ENCODE assay signal across 8 mouse cellular contexts in genomic region chr3:69317251-69318125, GRCm38 (mm10). TPM values are rescaled to one million over a fixed set of nuclear protein-coding genes. Genes with fewer than 3 reads are reported as not detected.
DNase-seq lines count a peak whose midpoint lies in the region; ATAC-seq and TF ChIP-seq lines count a peak whose summit lies in the region.

No protein-coding gene starts in this region.

- no peak for TF ChIP-seq EP300 in liver, embryonic 14.5 days (IDR thresholded peaks at IDR 0.05; ENCODE audit: low read depth)

- H3K9ac ChIP-seq in forebrain, embryonic 13.5 days, result peak overlapping the region; percentile 91
- peak overlapping the region; percentile 93 for H3K9ac ChIP-seq in hindbrain, embryonic 16.5 days (ENCODE audit: low read depth, low read length)
- H3K9ac ChIP-seq in liver, embryonic 14.5 days (replicated peaks), result peak overlapping the region; percentile 96

- H3K36me3 ChIP-seq in forebrain, embryonic 13.5 days (ENCODE audit: poor library complexity, severe bottlenecking), result no peaks in the 10 kb centered on the region
- H3K36me3 ChIP-seq in hindbrain, embryonic 16.5 days (ENCODE audit: control insufficient read depth, insufficient read depth, low read length), result no peaks in the 10 kb centered on the region
- H3K36me3 ChIP-seq in liver, embryonic 14.5 days (replicated peaks; ENCODE audit: control insufficient read depth, insufficient read depth, low read depth), result no peaks in the 10 kb centered on the region

- H3K4me2 ChIP-seq in forebrain, embryonic 13.5 days, result peak overlapping the region; percentile 93
- peak overlapping the region; percentile 99 for H3K4me2 ChIP-seq in hindbrain, embryonic 16.5 days (ENCODE audit: low read length)
- peak overlapping the region; percentile 88 for H3K4me2 ChIP-seq in liver, embryonic 14.5 days (ENCODE audit: low read depth)

- TF ChIP-seq CTCF in bone marrow, adult 2 months (IDR thresholded peaks at IDR 0.05; ENCODE audit: control insufficient read depth, insufficient read depth, low read length), result no peak
- TF ChIP-seq CTCF in liver, embryonic 14.5 days (IDR thresholded peaks at IDR 0.05; ENCODE audit: low read depth), result no peak

- intact Hi-C loops in left cerebral cortex, postnatal 4 days (cut with DNase I), result loop anchor here (5.0 kb wide), 1 partner anchor 165 kb away; no protein-coding TSS in a partner anchor

- H3K27me3 ChIP-seq in forebrain, embryonic 13.5 days, result no peaks in the 10 kb centered on the region
- no peaks in the 10 kb centered on the region for H3K27me3 ChIP-seq in hindbrain, embryonic 16.5 days (replicated peaks; ENCODE audit: control insufficient read depth, insufficient read depth, low read length)
- no peaks in the 10 kb centered on the region for H3K27me3 ChIP-seq in liver, embryonic 14.5 days (ENCODE audit: control insufficient read depth, insufficient read depth, low read length)

- H3K27ac ChIP-seq in bone marrow, adult 2 months (ENCODE audit: control insufficient read depth, insufficient read depth, low read depth, low read length, poor library complexity), result peak overlapping the region; percentile 49
- H3K27ac ChIP-seq in forebrain, embryonic 13.5 days, result peak overlapping the region; percentile 85
- peak overlapping the region; percentile 91 for H3K27ac ChIP-seq in hindbrain, embryonic 16.5 days (ENCODE audit: low read depth, low read length)
- H3K27ac ChIP-seq in liver, embryonic 14.5 days, result peak overlapping the region; percentile 87

- WGBS in bone marrow, adult 2 months, result 1% methylated on average over 73 of the region's 73 CpGs
- WGBS in forebrain, embryonic 13.5 days, result under 1% methylated on average over 73 of the region's 73 CpGs
- WGBS in hindbrain, embryonic 16.5 days, result under 1% methylated on average over 73 of the region's 73 CpGs
- under 1% methylated on average over 73 of the region's 73 CpGs for WGBS in liver, embryonic 14.5 days (ENCODE audit: insufficient replicate concordance)

- peaks cover 3% of the 10 kb centered on the region; the same call in 1 of the 2 replicates for H3K4me1 ChIP-seq in bone marrow, adult 2 months (ENCODE audit: control insufficient read depth, insufficient read depth, low read length)
- H3K4me1 ChIP-seq in forebrain, embryonic 13.5 days, result peaks cover 33% of the 10 kb centered on the region
- H3K4me1 ChIP-seq in hindbrain, embryonic 16.5 days (ENCODE audit: control insufficient read depth, insufficient read depth, low read depth, low read length), result peaks cover 24% of the 10 kb centered on the region
- H3K4me1 ChIP-seq in liver, embryonic 14.5 days (replicated peaks; ENCODE audit: control insufficient read depth in 2 of 2, insufficient read depth in 2 of 2, low read length in 1 of 2), result peaks cover 12 to 20% of the 10 kb centered on the region in 2 experiments

- no peak; the same call in 1 of the 2 replicates for TF ChIP-seq POLR2A in bone marrow, adult 2 months (IDR thresholded peaks at IDR 0.05; ENCODE audit: borderline replicate concordance, control insufficient read depth, low read depth, low read length)

- H3K4me3 ChIP-seq in bone marrow, adult 2 months (replicated peaks; ENCODE audit: control insufficient read depth, low read depth, low read length), result peak overlapping the region; percentile 86
- peak overlapping the region; percentile 65 for H3K4me3 ChIP-seq in forebrain, embryonic 13.5 days
- peak overlapping the region; percentile 66 for H3K4me3 ChIP-seq in hindbrain, embryonic 16.5 days (ENCODE audit: low read length)
- peak overlapping the region; percentile 85 to 96 for H3K4me3 ChIP-seq in liver, embryonic 14.5 days (ENCODE audit: insufficient read depth in 1 of 2, low read depth in 2 of 2, low read length in 2 of 2)

- peak; percentile 51 for DNase-seq in left cerebral cortex, postnatal 4 days
- no peak for DNase-seq in left cerebral cortex, adult 11 months (ENCODE audit: low spot score)
- peak; percentile 24 to 47 (median 37) for DNase-seq in liver, embryonic 14.5 days (ENCODE audit: low read depth in 3 of 3, low spot score in 3 of 3)
- peak; percentile 16 for DNase-seq in retina, adult 2 months (ENCODE audit: low read depth, low spot score)
- DNase-seq in urinary bladder, postnatal 25 days (ENCODE audit: low spot score), result no peak

- peak; percentile 58 for ATAC-seq in forebrain, embryonic 13.5 days
- peak; percentile 38; the same call in 1 of the 2 replicates for ATAC-seq in hindbrain, embryonic 16.5 days
- peak; percentile 11 for ATAC-seq in liver, embryonic 14.5 days (ENCODE audit: insufficient read depth)

- no peaks in the 10 kb centered on the region for H3K9me3 ChIP-seq in forebrain, embryonic 13.5 days (replicated peaks)
- no peaks in the 10 kb centered on the region for H3K9me3 ChIP-seq in hindbrain, embryonic 16.5 days (ENCODE audit: control insufficient read depth, low read length)
- H3K9me3 ChIP-seq in liver, embryonic 14.5 days (ENCODE audit: control insufficient read depth, low read length), result no peaks in the 10 kb centered on the region

RNA-seq across cellular contexts. Expression of gene Ppm1l, which starts 0.8 kb away (rescaled TPM):
- 10 to 100 TPM; 45.9 to 49.2 TPM for total RNA-seq in left cerebral cortex, postnatal 4 days (2021)
- polyA plus RNA-seq in bone marrow, adult 2 months (2011; ENCODE audit: insufficient read depth, insufficient read length, low replicate concordance, missing spikeins), result 3.4 and 5.3 TPM in 2 replicates
- polyA plus RNA-seq in forebrain, embryonic 13.5 days (2015; fragmentation: Nextera tagmentation; extraction: Ambion mirVana), result 21.1 and 21.4 TPM in 2 replicates
- polyA plus RNA-seq in hindbrain, embryonic 16.5 days (2015; fragmentation: Nextera tagmentation; extraction: Ambion mirVana), result 19.1 and 20.8 TPM in 2 replicates
- 1.9 and 2.4 TPM in 2 replicates for polyA plus RNA-seq in liver, embryonic 14.5 days (2012; rRNA removed)
- 3.7 and 5.6 TPM in 2 replicates for polyA plus RNA-seq in liver, embryonic 14.5 days (2014; fragmentation: Nextera tagmentation; extraction: Ambion mirVana)

Comparison
In these comparisons a context has a peak if more than half of its experiments do, and no peak if none do; other contexts are left out.
1. DNase-seq: peak in left cerebral cortex, postnatal 4 days (single experiment), liver, embryonic 14.5 days (3 of 3) and retina, adult 2 months (single experiment); none in left cerebral cortex, adult 11 months (single experiment) and urinary bladder, postnatal 25 days (single experiment).
2. Peak in every context shown above with its lines, with median percentiles within 50 percentile points of each other: H3K27ac ChIP-seq, H3K4me3 ChIP-seq, ATAC-seq, H3K4me2 ChIP-seq and H3K9ac ChIP-seq.